Mouse (Mus musculus): ENCODE measurements at regions not wholly inside any gene's neighbourhood (a gene's known extent, or its start where the extent isn't known, plus 50 kb on each side); places are given as distances from the start of the nearest gene placed in this dataset.

DNA sequence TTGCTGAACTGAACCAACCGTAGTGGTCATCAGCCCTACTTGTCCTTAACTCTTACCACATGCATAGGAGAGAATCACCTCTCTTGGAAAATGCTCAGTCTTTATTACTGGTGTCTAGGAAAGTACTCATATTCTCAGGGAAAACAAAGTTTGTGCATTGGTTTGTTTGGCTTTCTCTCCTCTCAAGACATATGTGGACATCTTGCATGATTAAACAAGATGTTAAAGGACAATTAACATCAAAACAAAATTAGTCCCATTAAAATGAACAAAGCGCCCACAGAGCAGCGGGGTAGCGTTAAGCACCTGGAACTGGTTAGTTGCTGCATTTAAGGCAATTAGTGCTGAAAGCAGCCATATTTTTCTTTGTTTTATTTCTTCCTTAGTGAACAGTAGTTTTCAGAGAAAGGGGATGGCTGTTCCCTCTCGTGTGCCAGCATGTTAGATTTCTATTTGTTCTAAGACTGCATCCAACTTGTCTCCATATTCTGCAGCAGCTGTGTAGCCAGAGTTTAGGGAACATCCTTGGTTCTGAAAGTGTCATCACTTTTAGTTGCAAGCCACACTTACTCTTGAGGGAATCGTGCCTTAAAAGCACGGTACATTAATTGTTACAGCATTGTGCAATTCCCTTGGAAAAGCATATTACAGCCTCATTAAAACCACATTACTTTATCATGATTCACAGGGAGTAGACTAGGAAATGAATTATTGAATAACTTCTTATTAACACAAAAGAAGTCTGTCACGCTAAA lies 137.7 kb downstream of the Ube2u start:
- Histone ChIP-seq H3K4me3 (no peak overlapping the region), H3K36me3 (no peaks in the 10 kb centered on the region), H3K9me3 (no peaks in the 10 kb centered on the region), H3K27ac (no peak overlapping the region), H3K27me3 (ENCODE audit: insufficient read depth, poor library complexity, severe bottlenecking) (no peaks in the 10 kb centered on the region), H3K4me1 (no peaks in the 10 kb centered on the region)
- 77% methylated on average over 8 of the region's 8 CpGs for WGBS
- DNase-seq (ENCODE audit: low spot score), result peak; percentile 28

- H3K4me3 ChIP-seq, result no peak overlapping the region
- no peaks in the 10 kb centered on the region for H3K36me3 ChIP-seq
- H3K27me3 ChIP-seq (ENCODE audit: insufficient read depth, poor library complexity, severe bottlenecking), result no peaks in the 10 kb centered on the region
- WGBS, result 85% methylated on average over 11 of the region's 11 CpGs
- H3K27ac ChIP-seq, result no peak overlapping the region
- H3K9me3 ChIP-seq, result no peaks in the 10 kb centered on the region
- no peaks in the 10 kb centered on the region for H3K4me1 ChIP-seq
- peak; percentile 11 for DNase-seq (ENCODE audit: low spot score)
Measured at GRCm38 (mm10) chr4:100616916-100617488, 138.4 kb downstream of the Ube2u start.

DNA sequence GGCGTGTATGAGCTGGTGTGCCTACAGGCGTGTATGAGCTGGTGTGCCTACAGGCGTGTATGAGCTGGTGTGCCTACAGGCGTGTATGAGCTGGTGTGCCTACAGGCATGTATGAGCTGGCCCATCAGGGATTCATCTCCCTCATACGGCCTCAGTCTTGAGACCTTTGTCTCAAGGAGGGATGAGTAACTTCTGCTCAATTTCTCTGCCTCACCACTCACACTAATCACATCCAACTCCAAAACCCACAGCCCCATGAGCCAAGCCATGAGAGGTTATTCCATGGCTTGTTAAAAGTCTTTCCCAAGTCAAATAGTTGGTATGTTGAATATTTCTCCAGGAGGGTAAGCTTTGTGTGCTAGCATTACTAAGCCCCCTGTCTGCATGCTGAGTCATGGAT lies 146.0 kb downstream of the Ube2u start:
- WGBS, result 73% methylated on average over 3 of the region's 5 CpGs
- H3K36me3 ChIP-seq, result no peaks in the 10 kb centered on the region
- H3K4me3 ChIP-seq, result no peak overlapping the region
- no peaks in the 10 kb centered on the region for H3K9me3 ChIP-seq
- DNase-seq (ENCODE audit: low spot score), result peak; percentile 53
- H3K27ac ChIP-seq, result no peak overlapping the region
- H3K27me3 ChIP-seq (ENCODE audit: insufficient read depth, poor library complexity, severe bottlenecking), result no peaks in the 10 kb centered on the region
- no peaks in the 10 kb centered on the region for H3K4me1 ChIP-seq

- H3K9me3 ChIP-seq, result 0 out of 2 replicates have a peak, but pooled peaks cover under 1% of the 10 kb centered on the region
- WGBS, result 71% methylated on average over 4 of the region's 4 CpGs
- DNase-seq (ENCODE audit: low spot score), result peak; percentile 57
- H3K36me3 ChIP-seq, result no peaks in the 10 kb centered on the region
- no peak overlapping the region for H3K4me3 ChIP-seq
- H3K27ac ChIP-seq, result no peak overlapping the region
- no peaks in the 10 kb centered on the region for H3K4me1 ChIP-seq
- no peaks in the 10 kb centered on the region for H3K27me3 ChIP-seq (ENCODE audit: insufficient read depth, poor library complexity, severe bottlenecking)
Measured at GRCm38 (mm10) chr4:100626551-100626950, 147.9 kb downstream of the Ube2u start.

- Histone ChIP-seq H3K9me3 (0 out of 2 replicates have a peak, but pooled peaks cover 4% of the 10 kb centered on the region), H3K27ac (no peak overlapping the region), H3K27me3 (ENCODE audit: insufficient read depth, poor library complexity, severe bottlenecking) (no peaks in the 10 kb centered on the region), H3K4me3 (no peak overlapping the region), H3K4me1 (no peaks in the 10 kb centered on the region), H3K36me3 (no peaks in the 10 kb centered on the region)
- 59% methylated on average over 2 of the region's 2 CpGs for WGBS
- DNase-seq (ENCODE audit: low spot score), result no peak
Measured at GRCm38 (mm10) chr4:100634388-100634787, 142.1 kb upstream of the Cachd1 start.

GRCm38 (mm10) chr4:100637597-100637996 lies 138.9 kb upstream of the Cachd1 start:
- Histone ChIP-seq H3K27ac (no peak overlapping the region), H3K4me1 (no peaks in the 10 kb centered on the region), H3K4me3 (no peak overlapping the region), H3K36me3 (no peaks in the 10 kb centered on the region), H3K9me3 (no peaks in the 10 kb centered on the region), H3K27me3 (ENCODE audit: insufficient read depth, poor library complexity, severe bottlenecking) (0 out of 2 replicates have a peak, but pooled peaks cover 6% of the 10 kb centered on the region)
- DNase-seq (ENCODE audit: low spot score), result no peak
- 92% methylated on average over 2 of the region's 2 CpGs for WGBS

- H3K4me3 ChIP-seq, result no peak overlapping the region
- peaks cover 11% of the 10 kb centered on the region for H3K4me1 ChIP-seq
- H3K9me3 ChIP-seq, result no peaks in the 10 kb centered on the region
- no peaks in the 10 kb centered on the region for H3K36me3 ChIP-seq
- 36% methylated on average over 1 of the region's 1 CpGs for WGBS
- H3K27me3 ChIP-seq (ENCODE audit: insufficient read depth, poor library complexity, severe bottlenecking), result no peaks in the 10 kb centered on the region; the same call in 1 of the 2 replicates
- no peak overlapping the region for H3K27ac ChIP-seq
- DNase-seq (ENCODE audit: low spot score), result no peak
Measured at GRCm38 (mm10) chr4:100661154-100661553, 115.3 kb upstream of the Cachd1 start.

DNA sequence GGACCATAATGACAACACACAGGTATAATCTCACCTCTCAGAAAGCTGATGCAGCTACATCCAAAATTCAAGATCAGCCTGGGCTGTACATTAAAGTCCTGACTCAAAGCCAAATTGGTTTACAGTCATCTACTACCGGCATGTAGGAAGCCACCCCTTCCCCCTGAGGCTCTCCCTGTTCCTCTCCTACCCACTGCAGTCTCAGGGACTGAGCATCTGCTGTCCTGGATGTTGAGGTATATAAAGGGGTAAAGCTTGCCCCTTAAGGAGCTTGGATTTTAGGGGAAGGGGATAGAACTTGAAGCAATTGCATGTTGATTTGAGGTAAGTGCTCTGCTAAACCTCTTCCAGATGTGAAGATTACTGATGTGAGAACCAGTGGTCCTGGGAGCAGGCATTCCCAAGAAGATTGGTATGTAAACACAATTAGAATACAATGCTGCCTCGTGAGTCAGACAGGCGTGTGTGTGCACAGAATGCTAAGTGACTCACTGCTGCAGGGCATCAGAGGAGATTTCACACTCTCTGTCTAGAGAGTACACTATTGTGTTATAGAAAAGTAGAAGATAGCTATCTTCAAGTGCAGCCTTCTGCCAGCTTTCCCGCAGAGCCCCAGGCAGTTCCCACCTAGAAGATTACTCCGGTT lies 111.7 kb upstream of the Cachd1 start:
- no peak for DNase-seq (ENCODE audit: low spot score)
- no peaks in the 10 kb centered on the region; the same call in 1 of the 2 replicates for H3K27me3 ChIP-seq (ENCODE audit: insufficient read depth, poor library complexity, severe bottlenecking)
- WGBS, result 36% methylated on average over 5 of the region's 5 CpGs
- H3K4me1 ChIP-seq, result peaks cover 11% of the 10 kb centered on the region
- H3K27ac ChIP-seq, result no peak overlapping the region
- no peaks in the 10 kb centered on the region for H3K9me3 ChIP-seq
- no peak overlapping the region for H3K4me3 ChIP-seq
- H3K36me3 ChIP-seq, result no peaks in the 10 kb centered on the region

- Histone ChIP-seq H3K27me3 (ENCODE audit: insufficient read depth, poor library complexity, severe bottlenecking) (no peaks in the 10 kb centered on the region; the same call in 1 of the 2 replicates), H3K4me1 (no peaks in the 10 kb centered on the region), H3K9me3 (no peaks in the 10 kb centered on the region), H3K36me3 (no peaks in the 10 kb centered on the region), H3K27ac (no peak overlapping the region), H3K4me3 (no peak overlapping the region)
- DNase-seq (ENCODE audit: low spot score), result no peak
- WGBS, result 81% methylated on average over 5 of the region's 5 CpGs
Measured at GRCm38 (mm10) chr4:100670553-100670952, 105.9 kb upstream of the Cachd1 start.

DNA sequence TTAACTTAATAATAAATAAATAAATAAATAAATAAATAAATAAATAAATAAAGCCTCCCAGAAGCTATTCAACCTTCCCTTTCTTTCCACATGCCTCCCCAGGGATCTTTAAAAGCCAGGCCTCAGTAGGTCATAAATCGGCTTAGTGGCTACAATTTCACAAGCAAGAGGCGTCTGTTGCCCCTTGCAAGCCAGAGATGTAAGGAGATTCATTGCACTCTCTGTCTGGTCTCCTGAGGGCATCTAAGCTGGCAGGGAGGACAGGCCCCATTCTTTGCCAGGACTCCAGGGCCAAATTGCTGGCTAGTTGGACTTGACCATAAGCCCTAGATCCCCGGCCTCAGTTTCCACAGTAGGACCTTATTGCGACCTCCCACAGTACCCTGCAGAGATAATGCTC lies 101.6 kb upstream of the Cachd1 start:
- Histone ChIP-seq H3K27ac (no peak overlapping the region), H3K4me3 (no peak overlapping the region), H3K9me3 (no peaks in the 10 kb centered on the region), H3K4me1 (no peaks in the 10 kb centered on the region), H3K36me3 (no peaks in the 10 kb centered on the region), H3K27me3 (ENCODE audit: insufficient read depth, poor library complexity, severe bottlenecking) (no peaks in the 10 kb centered on the region)
- WGBS, result 83% methylated on average over 4 of the region's 4 CpGs
- DNase-seq (ENCODE audit: low spot score), result no peak

DNA sequence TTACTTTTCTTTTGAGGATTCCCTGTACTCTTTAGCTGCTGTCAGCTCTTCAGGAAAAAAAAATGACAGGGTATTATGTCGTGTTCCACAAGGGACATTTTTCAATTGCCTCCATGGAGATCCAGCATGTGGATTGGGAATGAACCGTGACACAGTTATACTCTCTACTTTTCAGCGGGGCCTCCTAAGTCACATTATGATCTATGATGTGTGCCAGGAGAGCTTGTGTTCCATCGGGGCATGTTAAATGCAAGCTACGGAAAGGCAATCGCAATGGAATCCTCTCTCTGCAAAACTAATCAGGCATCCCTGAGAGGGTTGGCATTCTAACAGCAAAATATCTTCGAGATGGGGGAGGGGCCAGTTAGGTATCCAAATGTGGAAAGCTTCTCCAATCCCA lies 92.7 kb upstream of the Cachd1 start:
- H3K27ac ChIP-seq, result no peak overlapping the region
- H3K4me1 ChIP-seq, result no peaks in the 10 kb centered on the region
- H3K36me3 ChIP-seq, result no peaks in the 10 kb centered on the region
- no peaks in the 10 kb centered on the region for H3K9me3 ChIP-seq
- 78% methylated on average over 7 of the region's 7 CpGs for WGBS
- DNase-seq (ENCODE audit: low spot score), result no peak
- H3K4me3 ChIP-seq, result no peak overlapping the region
- H3K27me3 ChIP-seq (ENCODE audit: insufficient read depth, poor library complexity, severe bottlenecking), result no peaks in the 10 kb centered on the region

GRCm38 (mm10) chr4:100700002-100700401 lies 76.5 kb upstream of the Cachd1 start:
- Histone ChIP-seq H3K27ac (no peak overlapping the region), H3K27me3 (ENCODE audit: insufficient read depth, poor library complexity, severe bottlenecking) (no peaks in the 10 kb centered on the region), H3K4me3 (no peak overlapping the region), H3K9me3 (no peaks in the 10 kb centered on the region), H3K4me1 (no peaks in the 10 kb centered on the region), H3K36me3 (no peaks in the 10 kb centered on the region)
- DNase-seq (ENCODE audit: low spot score), result no peak
- WGBS, result 70% methylated on average over 5 of the region's 5 CpGs

- 71% methylated on average over 5 of the region's 5 CpGs for WGBS
- no peak overlapping the region for H3K4me3 ChIP-seq
- no peak for DNase-seq (ENCODE audit: low spot score)
- H3K36me3 ChIP-seq, result no peaks in the 10 kb centered on the region
- no peaks in the 10 kb centered on the region for H3K4me1 ChIP-seq
- H3K27ac ChIP-seq, result no peak overlapping the region
- no peaks in the 10 kb centered on the region for H3K9me3 ChIP-seq
- H3K27me3 ChIP-seq (ENCODE audit: insufficient read depth, poor library complexity, severe bottlenecking), result no peaks in the 10 kb centered on the region
Measured at GRCm38 (mm10) chr4:100700418-100700817, 76.1 kb upstream of the Cachd1 start.
